Mouse (Mus musculus) embryonic fibroblast, embryonic 13.5 days (primary cell): Measurements from ENCODE around the gene Rps15a. TPM values are rescaled to one million over a fixed set of nuclear protein-coding genes. Genes with fewer than 3 reads are reported as not detected.

ENCODE experiments used
- H3K27ac ChIP-seq: 2 replicates; pipeline ENCODE4 v1.5.1; 2012; ENCODE audit warnings: low read length, control low read depth, inconsistent platforms; ENCODE audit not compliant: insufficient read depth
- H3K4me1 ChIP-seq: 2 replicates; pipeline ENCODE4 v1.6.1; 2011; ENCODE audit warnings: low read length; ENCODE audit not compliant: control insufficient read depth, insufficient read depth
- H3K4me3 ChIP-seq: 2 replicates; pipeline ENCODE4 v1.5.1; 2011; ENCODE audit warnings: mild to moderate bottlenecking, control low read depth, low read length; ENCODE audit not compliant: insufficient read depth
- CTCF ChIP-seq: IDR thresholded peaks from 2 replicates; pipeline ENCODE4 v1.5.1; 2011; ENCODE audit warnings: mild to moderate bottlenecking, control low read depth, low read length, moderate library complexity, borderline replicate concordance; ENCODE audit not compliant: insufficient read depth
- POLR2A ChIP-seq: IDR thresholded peaks from 2 replicates; pipeline ENCODE4 v1.6.1; 2011; ENCODE audit warnings: low read depth, mild to moderate bottlenecking, control low read depth, low read length, moderate library complexity
- polyA plus RNA-seq: library from polyadenylated mRNA; stranded (reverse); fragments of >200 nt; gene quantifications from 2 replicates; pipeline ENCODE4 v1.2.4, GENCODE M21; 2011; ENCODE audit warnings: low read depth; ENCODE audit not compliant: missing spikeins, insufficient read length

The Rps15a gene
- polyA plus RNA-seq, 1 experiment: 1,481 TPM

DNA sequence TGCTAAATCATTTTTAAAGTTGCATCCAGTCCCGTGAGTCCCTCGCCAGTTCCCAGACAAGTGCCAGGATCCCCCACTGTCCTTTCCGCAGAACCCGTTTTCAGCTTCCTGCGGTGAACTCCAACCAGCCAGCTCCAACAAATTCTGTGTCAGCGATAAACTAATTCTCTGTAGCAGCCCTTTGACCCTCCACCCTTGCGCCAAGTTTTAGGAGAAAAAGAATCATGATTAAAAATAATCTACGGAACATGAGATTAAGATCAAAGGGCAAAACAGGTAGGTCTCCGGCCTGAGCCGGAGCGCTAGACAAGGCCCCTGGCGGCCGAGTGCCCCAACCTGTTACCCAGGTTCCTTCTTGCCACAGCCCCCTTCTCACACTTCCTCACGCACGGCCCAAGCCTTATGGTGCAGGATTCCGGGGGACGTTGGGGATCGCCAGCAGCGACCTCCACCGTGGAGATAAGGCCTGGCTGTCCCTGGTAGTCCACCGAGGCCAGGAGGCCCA is 13.0 kb upstream of the Rps15a start:
- Histone ChIP-seq H3K27ac (peak overlapping the region; percentile 62), H3K4me1 (peaks cover 3% of the 10 kb centered on the region), H3K4me3 (peak overlapping the region; percentile 77)
- no peak for TF ChIP-seq CTCF
- no peak for TF ChIP-seq POLR2A

- H3K4me1 ChIP-seq: peaks cover 3% of the 10 kb centered on the region
- peak overlapping the region; percentile 8; the same call in 1 of the 2 replicates for H3K4me3 ChIP-seq
- H3K27ac ChIP-seq: no peak overlapping the region
- TF ChIP-seq CTCF (no peak), POLR2A (no peak)
Observed at GRCm38 (mm10) chr7:118126219-118126875, 10.4 kb upstream of the Rps15a start.

DNA sequence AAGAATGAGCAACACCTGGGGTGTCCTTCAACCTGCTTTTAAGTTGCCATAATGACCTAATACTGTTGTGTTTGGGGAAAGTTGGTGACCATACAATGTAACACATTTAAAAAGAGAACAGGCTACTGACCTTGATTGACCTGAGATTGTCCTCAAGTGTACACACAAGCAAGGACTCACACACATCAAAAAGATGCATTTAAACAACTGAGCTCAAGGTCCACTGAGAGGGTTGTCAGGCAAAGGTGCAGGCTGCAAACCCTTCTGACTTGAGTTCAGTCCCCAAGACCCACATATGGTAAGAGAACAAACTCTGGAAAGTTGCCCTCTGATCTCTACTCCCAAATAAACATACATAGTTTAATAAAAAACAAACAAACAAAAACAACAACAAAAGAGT is 9.7 kb upstream of the Rps15a start:
- H3K4me3 ChIP-seq: no peak overlapping the region; the same call in 1 of the 2 replicates
- no peak overlapping the region for H3K27ac ChIP-seq
- H3K4me1 ChIP-seq: peaks cover 3% of the 10 kb centered on the region
- TF ChIP-seq POLR2A (no peak), CTCF (no peak)

- Histone ChIP-seq H3K27ac (no peak overlapping the region), H3K4me1 (peaks cover 3% of the 10 kb centered on the region)
- TF ChIP-seq POLR2A: no peak
- no peak for TF ChIP-seq CTCF
Observed at GRCm38 (mm10) chr7:118123512-118124411, 7.8 kb upstream of the Rps15a start.

DNA sequence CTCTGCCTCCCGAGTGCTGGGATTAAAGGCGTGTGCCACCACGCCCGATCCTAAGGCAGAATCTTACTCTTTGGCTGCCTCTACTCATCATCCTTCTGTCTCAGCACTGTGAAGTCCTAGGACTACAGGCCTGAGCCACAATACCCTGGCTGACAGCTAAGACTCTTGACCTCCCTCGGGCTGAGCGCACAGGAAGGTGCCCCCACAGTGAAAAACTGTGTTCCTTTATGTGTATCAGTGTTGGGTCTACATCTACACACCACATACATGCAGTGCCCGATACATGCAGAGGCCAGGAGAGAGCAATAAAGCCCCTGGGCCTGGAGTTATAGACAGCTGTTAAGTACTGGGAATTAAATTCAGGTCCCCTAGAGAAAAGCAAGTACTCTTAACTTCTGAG is 6.2 kb upstream of the Rps15a start:
- TF ChIP-seq CTCF (no peak), POLR2A (no peak)
- no peak overlapping the region for H3K4me3 ChIP-seq
- H3K4me1 ChIP-seq: peaks cover 3% of the 10 kb centered on the region
- H3K27ac ChIP-seq: no peak overlapping the region

More at GRCm38 (mm10) chr7:118123512-118124411, 7.8 kb upstream of the Rps15a start:
- no peak overlapping the region for H3K4me3 ChIP-seq

DNA sequence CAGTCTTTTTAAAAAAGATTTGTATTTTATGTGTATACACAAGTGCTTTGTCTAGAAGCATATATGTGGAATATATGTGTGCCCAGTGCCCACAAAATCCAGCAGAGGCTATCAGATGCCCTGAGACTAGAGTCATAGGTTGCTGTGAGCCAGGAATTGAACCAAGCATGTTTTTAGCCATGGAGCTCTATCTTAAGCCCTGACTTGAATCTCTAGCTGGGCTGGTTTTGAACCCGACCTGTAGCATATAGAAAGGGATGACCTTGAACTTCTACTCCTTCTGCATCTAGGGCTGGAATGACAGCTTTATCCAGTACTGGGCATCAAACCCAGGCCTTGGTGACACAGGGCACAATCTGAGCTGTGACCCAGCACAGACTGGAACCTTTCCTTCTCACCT is 4.7 kb upstream of the Rps15a start:
- TF ChIP-seq CTCF: no peak
- no peak for TF ChIP-seq POLR2A
- no peak overlapping the region for H3K27ac ChIP-seq
- H3K4me3 ChIP-seq: no peak overlapping the region
- H3K4me1 ChIP-seq: no peaks in the 10 kb centered on the region; the same call in 1 of the 2 replicates

GRCm38 (mm10) chr7:118119946-118120345 is 4.0 kb upstream of the Rps15a start:
- no peak for TF ChIP-seq CTCF
- TF ChIP-seq POLR2A: no peak
- Histone ChIP-seq H3K4me1 (no peaks in the 10 kb centered on the region; the same call in 1 of the 2 replicates), H3K27ac (no peak overlapping the region), H3K4me3 (no peak overlapping the region)

GRCm38 (mm10) chr7:118119142-118119541 is 3.2 kb upstream of the Rps15a start:
- Histone ChIP-seq H3K27ac (no peak overlapping the region), H3K4me3 (no peak overlapping the region), H3K4me1 (no peaks in the 10 kb centered on the region; the same call in 1 of the 2 replicates)
- TF ChIP-seq CTCF (no peak), POLR2A (no peak)

DNA sequence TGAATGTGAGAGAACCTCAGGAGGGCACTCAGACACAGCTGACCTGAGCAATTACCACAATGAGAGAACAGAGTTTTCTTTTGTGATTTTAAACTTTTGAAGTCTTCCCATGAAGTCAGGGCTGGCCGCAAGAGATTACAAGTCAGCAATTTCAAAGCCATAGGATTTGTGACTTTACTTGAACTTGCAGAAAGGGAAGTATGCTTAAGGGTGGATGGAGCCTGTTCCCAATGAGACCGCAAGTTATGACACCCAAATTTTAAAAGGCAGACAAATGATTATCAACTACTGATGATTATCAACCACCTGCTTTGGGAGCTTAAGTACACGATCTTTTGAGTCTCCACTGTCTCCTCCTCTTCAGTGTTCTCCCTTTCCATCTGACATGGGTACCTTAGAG is 2.4 kb upstream of the Rps15a start:
- no peak for TF ChIP-seq CTCF
- no peak for TF ChIP-seq POLR2A
- H3K4me3 ChIP-seq: no peak overlapping the region
- no peak overlapping the region for H3K27ac ChIP-seq
- peaks cover 2% of the 10 kb centered on the region for H3K4me1 ChIP-seq

- H3K4me1 ChIP-seq: peaks cover 3% of the 10 kb centered on the region
- no peak overlapping the region for H3K27ac ChIP-seq
- no peak overlapping the region for H3K4me3 ChIP-seq
- TF ChIP-seq CTCF: no peak
- TF ChIP-seq POLR2A: no peak
Observed at GRCm38 (mm10) chr7:118117539-118118210, 1.7 kb upstream of the Rps15a start.
